Mouse (Mus musculus) CH12.LX (cell line): ENCODE results near the gene Npcd. TPM values are rescaled to one million over a fixed set of nuclear protein-coding genes. Genes with fewer than 3 reads are reported as not detected.

ENCODE experiments used
- DNase-seq: peaks from one replicate; pipeline ENCODE4 v3.0.0-alpha.2; 2013; ENCODE audit errors: extremely low read depth
- H3K27ac ChIP-seq: 2 replicates; pipeline ENCODE4 v1.5.1; 2012; ENCODE audit warnings: low read depth, mild to moderate bottlenecking, control low read depth, moderate library complexity; ENCODE audit not compliant: insufficient read depth
- H3K27me3 ChIP-seq: replicated peaks from 2 replicates; pipeline ENCODE3; 2012; ENCODE audit warnings: inconsistent platforms
- H3K36me3 ChIP-seq, 2 experiments: replicated peaks in 1 of 2; 2 replicates each; pipeline versions ENCODE3 to v1.6.1; 2012; ENCODE audit warnings: inconsistent platforms in 1 of 2, low read length in 1 of 2, mild to moderate bottlenecking in 1 of 2, mixed read lengths in 1 of 2, moderate library complexity in 1 of 2; ENCODE audit not compliant: control insufficient read depth in 1 of 2, insufficient read depth in 1 of 2
- H3K4me1 ChIP-seq, 2 experiments: 2 replicates each; pipeline ENCODE4 v1.6.1; 2012; ENCODE audit warnings: inconsistent platforms in 1 of 2, moderate library complexity in 1 of 2; ENCODE audit not compliant: insufficient read depth in 2 of 2, control insufficient read depth in 1 of 2
- H3K4me2 ChIP-seq: 2 replicates; pipeline ENCODE4 v1.6.1; 2012; ENCODE audit warnings: low read depth, mild to moderate bottlenecking, control low read depth; ENCODE audit not compliant: poor library complexity, insufficient read depth, severe bottlenecking
- H3K4me3 ChIP-seq, 3 experiments: fragments of 150-350 bp in 1 of 3; sonication (generic) in 1 of 3; replicated peaks in 1 of 3; 2 replicates each; pipeline versions ENCODE3 to v1.5.1; 2011 to 2012; ENCODE audit warnings: low read depth in 2 of 3, low read length in 2 of 3, mild to moderate bottlenecking in 2 of 3, moderate library complexity in 2 of 3, control low read depth in 1 of 3, improper control_type of control experiment in 1 of 3, inconsistent platforms in 1 of 3, mixed read lengths in 1 of 3; ENCODE audit not compliant: poor library complexity in 1 of 3
- H3K79me2 ChIP-seq: replicated peaks from 2 replicates; pipeline ENCODE4 v1.6.1; 2012; ENCODE audit warnings: mild to moderate bottlenecking, moderate library complexity; ENCODE audit not compliant: control insufficient read depth, poor library complexity, insufficient read depth, severe bottlenecking; ENCODE audit errors: extremely low read depth
- H3K9ac ChIP-seq: 2 replicates; pipeline ENCODE4 v1.6.1; 2012; ENCODE audit warnings: low read depth, mild to moderate bottlenecking, control low read depth, moderate library complexity; ENCODE audit not compliant: insufficient read depth
- H3K9me3 ChIP-seq: replicated peaks from 2 replicates; pipeline ENCODE3; 2012; ENCODE audit warnings: low read length, inconsistent platforms, mixed read lengths
- BHLHE40 ChIP-seq: IDR thresholded peaks from 2 replicates; pipeline ENCODE4 v1.6.1; 2011; ENCODE audit warnings: mild to moderate bottlenecking, low read depth, low read length, improper control_type of control experiment
- CHD2 ChIP-seq: IDR thresholded peaks from 2 replicates; pipeline ENCODE4 v1.6.1; 2011; ENCODE audit warnings: low read length, improper control_type of control experiment
- ETS1 ChIP-seq: conservative IDR thresholded peaks from 2 replicates; pipeline ENCODE4 v1.6.1; 2012; ENCODE audit warnings: low read depth, mild to moderate bottlenecking, inconsistent platforms, low read length, improper control_type of control experiment, moderate library complexity
- GABPA ChIP-seq: IDR thresholded peaks from 2 replicates; pipeline ENCODE4 v1.6.1; 2012; ENCODE audit warnings: low read depth, low read length, improper control_type of control experiment, inconsistent platforms; ENCODE audit not compliant: insufficient replicate concordance
- HCFC1 ChIP-seq: IDR thresholded peaks from 2 replicates; pipeline ENCODE4 v1.6.1; 2012; ENCODE audit warnings: low read depth, mild to moderate bottlenecking, inconsistent platforms, low read length, improper control_type of control experiment
- IRF4 ChIP-seq: IDR thresholded peaks from 2 replicates; pipeline ENCODE4 v1.6.1; 2014; ENCODE audit warnings: low read depth, mild to moderate bottlenecking, inconsistent platforms, low read length, improper control_type of control experiment
- JUND ChIP-seq: conservative IDR thresholded peaks from 2 replicates; pipeline ENCODE4 v1.6.1; 2011; ENCODE audit warnings: low read depth, low read length, improper control_type of control experiment
- MAZ ChIP-seq: IDR thresholded peaks from 2 replicates; pipeline ENCODE4 v1.6.1; 2012; ENCODE audit warnings: low read depth, mild to moderate bottlenecking, inconsistent platforms, low read length, improper control_type of control experiment, moderate library complexity
- MXI1 ChIP-seq: IDR thresholded peaks from 2 replicates; pipeline ENCODE4 v1.6.1; 2011; ENCODE audit warnings: mild to moderate bottlenecking, low read depth, low read length, improper control_type of control experiment
- MYC ChIP-seq: IDR thresholded peaks from 2 replicates; pipeline ENCODE4 v1.6.1; 2011; ENCODE audit warnings: low read depth, mild to moderate bottlenecking, improper control_type of control experiment, low read length
- PAX5 ChIP-seq: IDR thresholded peaks from 2 replicates; pipeline ENCODE4 v1.6.1; 2012; ENCODE audit warnings: low read length, inconsistent platforms, mixed read lengths
- SIN3A ChIP-seq: IDR thresholded peaks from 2 replicates; pipeline ENCODE4 v1.6.1; 2012; ENCODE audit warnings: low read length, improper control_type of control experiment, inconsistent platforms
- SMC3 ChIP-seq: IDR thresholded peaks from 2 replicates; pipeline ENCODE4 v1.6.1; 2011; ENCODE audit warnings: low read depth, low read length, improper control_type of control experiment
- TBP ChIP-seq: conservative IDR thresholded peaks from 2 replicates; pipeline ENCODE4 v1.6.1; 2011; ENCODE audit warnings: low read depth, low read length, improper control_type of control experiment
- USF1 ChIP-seq: IDR thresholded peaks from 2 replicates; pipeline ENCODE4 v1.6.1; 2014; ENCODE audit warnings: low read depth, mild to moderate bottlenecking, inconsistent platforms, low read length, improper control_type of control experiment
- ZKSCAN1 ChIP-seq: IDR thresholded peaks from 2 replicates; pipeline ENCODE4 v1.6.1; 2012; ENCODE audit warnings: low read depth, inconsistent platforms, low read length, improper control_type of control experiment, borderline replicate concordance
- dilution Hi-C: fragments of 300-500 bp; cut with MboI; formaldehyde crosslinking; loops from 2 replicates; pipeline ENCODE4 v1.14.3; 2020; ENCODE audit warnings: low sequenced_read_pairs; ENCODE audit not compliant: extremely low pct_unique_long_range_greater_than_20kb, extremely low pct_ligation_motif_present
- in situ Hi-C: fragments of 300-500 bp; cut with MboI; formaldehyde crosslinking; loops from 3 replicates; pipeline ENCODE4 v1.14.3; 2019; ENCODE audit warnings: low sequenced_read_pairs, low pct_ligation_motif_present, low pct_unique_long_range_greater_than_20kb, mixed read lengths
- polyA plus RNA-seq: library from polyadenylated mRNA; unstranded; fragments of >175 nt; gene quantifications from 2 replicates; pipeline ENCODE4 v1.2.1, GENCODE M21; 2012; ENCODE audit warnings: low read depth; ENCODE audit not compliant: insufficient read length
- total RNA-seq, 2 experiments: library from RNA; depleted of rRNA; stranded (reverse); fragments of 300-350 nt in 1 of 2; fragments of >200 nt in 1 of 2; gene quantifications; 2 replicates each; pipeline ENCODE4 v1.2.3; 2012 to 2014

Gene Npcd
- total and polyA plus RNA-seq, 3 experiments = 0.59 TPM; not detected in 2

GRCm38 (mm10) chr15:79766586-79767071 lies 67.4 kb downstream of the Npcd start:
- dilution Hi-C loops = no loop called here
- in situ Hi-C loops = no loop called here

DNA sequence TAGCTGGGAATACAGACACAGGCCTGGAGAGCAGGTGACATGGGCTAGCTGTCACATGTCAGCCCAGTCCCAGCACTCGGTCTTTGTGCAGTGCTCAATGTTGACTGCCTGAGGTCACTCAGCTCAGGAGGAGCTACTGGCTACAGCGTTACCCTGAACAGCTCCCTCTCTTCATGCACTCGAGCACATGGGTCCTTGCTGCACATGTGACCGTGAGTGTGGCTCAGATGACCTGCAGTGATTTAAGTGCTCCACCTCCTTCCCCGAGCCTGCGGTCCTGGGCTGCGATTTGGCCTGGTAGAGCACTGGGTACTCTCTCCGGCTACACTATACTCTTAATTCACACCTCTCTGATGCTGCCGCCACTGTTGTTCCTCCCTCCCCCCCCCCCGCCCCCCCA lies 67.9 kb downstream of the Npcd start:
- H3K79me2 ChIP-seq = no peaks in the 10 kb centered on the region
- in situ Hi-C loops = no loop called here
- TF ChIP-seq ETS1 (no peak), USF1 (no peak)
- TF ChIP-seq, all 38 proteins: peak for 0
- H3K4me3 ChIP-seq = no peak overlapping the region
- H3K4me2 ChIP-seq = no peak overlapping the region
- H3K27ac ChIP-seq = no peak overlapping the region
- dilution Hi-C loops = no loop called here
- peaks cover 7 to 49% of the 10 kb centered on the region in 2 experiments for H3K36me3 ChIP-seq
- no peaks in the 10 kb centered on the region for H3K9me3 ChIP-seq
- H3K9ac ChIP-seq = no peak overlapping the region
- no peaks in the 10 kb centered on the region for H3K27me3 ChIP-seq
- no peak for DNase-seq
- peaks cover 7 to 18% of the 10 kb centered on the region in 2 experiments; a peak in 3 of 4 replicates for H3K4me1 ChIP-seq

More at GRCm38 (mm10) chr15:79766586-79767071, 67.4 kb downstream of the Npcd start:
- Histone ChIP-seq H3K36me3 (peaks cover 6 to 49% of the 10 kb centered on the region in 2 experiments), H3K27me3 (no peaks in the 10 kb centered on the region), H3K4me1 (peaks cover 7 to 18% of the 10 kb centered on the region in 2 experiments; a peak in 3 of 4 replicates), H3K4me2 (no peak overlapping the region), H3K27ac (no peak overlapping the region), H3K4me3 (no peak overlapping the region), H3K9me3 (no peaks in the 10 kb centered on the region), H3K79me2 (no peaks in the 10 kb centered on the region), H3K9ac (no peak overlapping the region)
- no peak for TF ChIP-seq ZKSCAN1
- no peak for TF ChIP-seq USF1
- no peak for TF ChIP-seq PAX5
- no peak for TF ChIP-seq MYC
- DNase-seq = no peak

DNA sequence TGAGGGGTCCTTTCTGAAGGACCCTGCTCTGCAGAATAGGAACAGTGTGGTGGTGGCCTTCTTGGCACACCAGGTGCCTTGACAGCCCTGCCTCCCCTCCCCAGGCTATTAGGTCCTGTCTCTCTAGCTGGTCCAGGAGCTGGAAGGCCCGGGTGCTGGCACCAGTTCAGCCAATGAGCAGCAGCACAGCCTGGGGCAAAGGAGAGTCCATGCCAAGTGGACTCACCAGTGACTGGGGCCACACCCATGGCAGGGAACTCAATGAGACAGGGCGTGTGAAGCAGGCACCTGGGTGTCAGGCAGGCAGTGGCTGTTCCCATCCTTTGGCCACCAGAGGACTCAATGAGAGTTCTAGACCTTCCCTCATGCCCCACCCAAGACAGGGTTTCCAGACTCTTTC lies 68.7 kb downstream of the Npcd start:
- no peak overlapping the region for H3K4me2 ChIP-seq
- DNase-seq = no peak
- peaks cover 7 to 18% of the 10 kb centered on the region in 2 experiments; a peak in 3 of 4 replicates for H3K4me1 ChIP-seq
- TF ChIP-seq PAX5 (no peak), JUND (no peak), BHLHE40 (no peak), ZKSCAN1 (no peak), TBP (no peak), SMC3 (no peak), HCFC1 (no peak), MXI1 (no peak), IRF4 (no peak), CHD2 (no peak), MAZ (no peak), USF1 (no peak), GABPA (no peak), SIN3A (no peak)
- no peaks in the 10 kb centered on the region for H3K9me3 ChIP-seq
- H3K9ac ChIP-seq = no peak overlapping the region
- no peak overlapping the region for H3K27ac ChIP-seq
- dilution Hi-C loops (no loop called here), in situ Hi-C loops (no loop called here)
- H3K79me2 ChIP-seq = no peaks in the 10 kb centered on the region
- H3K36me3 ChIP-seq = peaks cover 7 to 52% of the 10 kb centered on the region in 2 experiments
- no peak overlapping the region for H3K4me3 ChIP-seq
- H3K27me3 ChIP-seq = no peaks in the 10 kb centered on the region
